Mouse (Mus musculus): ENCODE data around the gene Gng8. TPM values are rescaled to one million over a fixed set of nuclear protein-coding genes. Genes with fewer than 3 reads are reported as not detected.
A peak's percentile ranks its signal among the peaks of the same experiment; 100 is the strongest.

Gene Gng8
- polyA plus RNA-seq, 1 experiment, result 10.3 TPM

GRCm38 (mm10) chr7:16895000-16895399, 3.4 kb downstream of the Gng8 start:
- Histone ChIP-seq H3K4me1 (ENCODE audit: control insufficient read depth, insufficient read depth, low read length) (peaks cover 28% of the 10 kb centered on the region), H3K4me3 (ENCODE audit: control insufficient read depth, low read depth, low read length) (no peak overlapping the region), H3K36me3 (ENCODE audit: control insufficient read depth, insufficient read depth, low read length) (no peaks in the 10 kb centered on the region), H3K27ac (ENCODE audit: control insufficient read depth, insufficient read depth, low read depth, low read length) (no peak overlapping the region), H3K27me3 (ENCODE audit: control insufficient read depth, insufficient read depth, low read length) (no peaks in the 10 kb centered on the region)
- TF ChIP-seq CTCF (IDR thresholded peaks at IDR 0.05; ENCODE audit: control insufficient read depth, insufficient read depth, insufficient replicate concordance, low read depth, low read length) (peak; percentile 68; the same call in 1 of the 2 replicates), POLR2A (IDR thresholded peaks at IDR 0.05; ENCODE audit: control insufficient read depth, low read depth, low read length) (no peak)

GRCm38 (mm10) chr7:16895511-16895910, 3.9 kb downstream of the Gng8 start:
- TF ChIP-seq CTCF (IDR thresholded peaks at IDR 0.05; ENCODE audit: control insufficient read depth, insufficient read depth, insufficient replicate concordance, low read depth, low read length) (no peak), POLR2A (IDR thresholded peaks at IDR 0.05; ENCODE audit: control insufficient read depth, low read depth, low read length) (no peak)
- Histone ChIP-seq H3K4me3 (ENCODE audit: control insufficient read depth, low read depth, low read length) (no peak overlapping the region), H3K27ac (ENCODE audit: control insufficient read depth, insufficient read depth, low read depth, low read length) (no peak overlapping the region), H3K27me3 (ENCODE audit: control insufficient read depth, insufficient read depth, low read length) (no peaks in the 10 kb centered on the region), H3K4me1 (ENCODE audit: control insufficient read depth, insufficient read depth, low read length) (peaks cover 30% of the 10 kb centered on the region), H3K36me3 (ENCODE audit: control insufficient read depth, insufficient read depth, low read length) (no peaks in the 10 kb centered on the region)

- Histone ChIP-seq H3K4me1 (ENCODE audit: control insufficient read depth, insufficient read depth, low read length) (peaks cover 6% of the 10 kb centered on the region), H3K27me3 (ENCODE audit: control insufficient read depth, insufficient read depth, low read length) (no peaks in the 10 kb centered on the region), H3K36me3 (ENCODE audit: control insufficient read depth, insufficient read depth, low read length) (no peaks in the 10 kb centered on the region), H3K27ac (ENCODE audit: control insufficient read depth, insufficient read depth, low read depth, low read length) (no peak overlapping the region; the same call in 1 of the 2 replicates), H3K4me3 (ENCODE audit: control insufficient read depth, low read depth, low read length) (no peak overlapping the region)
- TF ChIP-seq CTCF (IDR thresholded peaks at IDR 0.05; ENCODE audit: control insufficient read depth, insufficient read depth, insufficient replicate concordance, low read depth, low read length), result no peak
- TF ChIP-seq POLR2A (IDR thresholded peaks at IDR 0.05; ENCODE audit: control insufficient read depth, low read depth, low read length), result no peak
These were observed 8.9 kb downstream of the Gng8 start for GRCm38 (mm10) chr7:16900526-16900925.

GRCm38 (mm10) chr7:16903439-16903955, 11.9 kb downstream of the Gng8 start:
- TF ChIP-seq CTCF (IDR thresholded peaks at IDR 0.05; ENCODE audit: control insufficient read depth, insufficient read depth, insufficient replicate concordance, low read depth, low read length) (no peak), POLR2A (IDR thresholded peaks at IDR 0.05; ENCODE audit: control insufficient read depth, low read depth, low read length) (no peak)
- H3K27ac ChIP-seq (ENCODE audit: control insufficient read depth, insufficient read depth, low read depth, low read length), result no peak overlapping the region

GRCm38 (mm10) chr7:16904120-16904675, 12.6 kb downstream of the Gng8 start:
- no peak overlapping the region for H3K4me3 ChIP-seq (ENCODE audit: control insufficient read depth, low read depth, low read length)
- peaks cover 11% of the 10 kb centered on the region for H3K4me1 ChIP-seq (ENCODE audit: control insufficient read depth, insufficient read depth, low read length)

More at GRCm38 (mm10) chr7:16903439-16903955, 11.9 kb downstream of the Gng8 start:
- H3K4me1 ChIP-seq (ENCODE audit: control insufficient read depth, insufficient read depth, low read length), result peaks cover 11% of the 10 kb centered on the region
- no peaks in the 10 kb centered on the region for H3K36me3 ChIP-seq (ENCODE audit: control insufficient read depth, insufficient read depth, low read length)
- no peak overlapping the region for H3K4me3 ChIP-seq (ENCODE audit: control insufficient read depth, low read depth, low read length)
- no peaks in the 10 kb centered on the region for H3K27me3 ChIP-seq (ENCODE audit: control insufficient read depth, insufficient read depth, low read length)

GRCm38 (mm10) chr7:16905491-16906021, 14.0 kb downstream of the Gng8 start:
- H3K4me3 ChIP-seq (ENCODE audit: control insufficient read depth, low read depth, low read length), result no peak overlapping the region
- peaks cover 8% of the 10 kb centered on the region for H3K4me1 ChIP-seq (ENCODE audit: control insufficient read depth, insufficient read depth, low read length)
- no peaks in the 10 kb centered on the region for H3K27me3 ChIP-seq (ENCODE audit: control insufficient read depth, insufficient read depth, low read length)
- H3K27ac ChIP-seq (ENCODE audit: control insufficient read depth, insufficient read depth, low read depth, low read length), result no peak overlapping the region
- H3K36me3 ChIP-seq (ENCODE audit: control insufficient read depth, insufficient read depth, low read length), result no peaks in the 10 kb centered on the region
- TF ChIP-seq POLR2A (IDR thresholded peaks at IDR 0.05; ENCODE audit: control insufficient read depth, low read depth, low read length) (no peak), CTCF (IDR thresholded peaks at IDR 0.05; ENCODE audit: control insufficient read depth, insufficient read depth, insufficient replicate concordance, low read depth, low read length) (no peak)

More at GRCm38 (mm10) chr7:16904120-16904675, 12.6 kb downstream of the Gng8 start:
- TF ChIP-seq POLR2A (IDR thresholded peaks at IDR 0.05; ENCODE audit: control insufficient read depth, low read depth, low read length) (no peak), CTCF (IDR thresholded peaks at IDR 0.05; ENCODE audit: control insufficient read depth, insufficient read depth, insufficient replicate concordance, low read depth, low read length) (no peak)
- H3K36me3 ChIP-seq (ENCODE audit: control insufficient read depth, insufficient read depth, low read length), result no peaks in the 10 kb centered on the region
- no peak overlapping the region for H3K27ac ChIP-seq (ENCODE audit: control insufficient read depth, insufficient read depth, low read depth, low read length)
- no peaks in the 10 kb centered on the region for H3K27me3 ChIP-seq (ENCODE audit: control insufficient read depth, insufficient read depth, low read length)

GRCm38 (mm10) chr7:16906281-16906680, 14.7 kb downstream of the Gng8 start, which contains the start of gene Ptgir:
Ptgir (plus strand) TSS chr7:16906490.
- no peak for TF ChIP-seq CTCF (IDR thresholded peaks at IDR 0.05; ENCODE audit: control insufficient read depth, insufficient read depth, insufficient replicate concordance, low read depth, low read length)
- TF ChIP-seq POLR2A (IDR thresholded peaks at IDR 0.05; ENCODE audit: control insufficient read depth, low read depth, low read length), result no peak
- H3K36me3 ChIP-seq (ENCODE audit: control insufficient read depth, insufficient read depth, low read length), result no peaks in the 10 kb centered on the region
- peaks cover 6% of the 10 kb centered on the region for H3K4me1 ChIP-seq (ENCODE audit: control insufficient read depth, insufficient read depth, low read length)
- H3K27me3 ChIP-seq (ENCODE audit: control insufficient read depth, insufficient read depth, low read length), result no peaks in the 10 kb centered on the region
- H3K27ac ChIP-seq (ENCODE audit: control insufficient read depth, insufficient read depth, low read depth, low read length), result no peak within 1 kb of the TSS
- no peak within 1 kb of the TSS for H3K4me3 ChIP-seq (ENCODE audit: control insufficient read depth, low read depth, low read length)

All from testis, adult 2 months (tissue).